Mouse (Mus musculus): ENCODE results near the gene Emx1.

The Emx1 gene

GRCm38 (mm10) chr6:85230762-85231161 is 43.5 kb downstream of the Emx1 start:
- no peak for DNase-seq (ENCODE audit: low spot score in 2 of 2)

DNA sequence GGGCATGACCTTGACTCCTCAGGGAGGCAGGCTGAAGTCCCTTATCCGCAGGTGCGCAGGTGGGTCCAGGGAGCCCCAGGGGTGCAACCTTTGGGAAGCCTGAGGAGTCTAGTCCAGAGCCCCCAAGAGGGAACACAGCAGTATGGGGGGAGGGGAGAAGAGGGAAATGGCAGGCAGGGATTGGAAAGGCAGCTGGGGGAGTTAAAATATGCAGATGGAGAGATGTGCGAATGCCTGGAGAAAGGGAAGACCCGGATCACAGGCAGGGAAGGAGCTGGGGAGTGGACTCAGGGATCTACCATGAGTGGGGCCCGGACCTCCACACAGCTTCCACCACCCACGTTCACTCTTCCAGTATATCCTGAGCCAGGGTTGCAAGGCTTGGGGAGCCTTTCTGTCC is 44.2 kb downstream of the Emx1 start:
- no peak for DNase-seq (ENCODE audit: low spot score in 2 of 2)

GRCm38 (mm10) chr6:85232045-85232444 is 44.8 kb downstream of the Emx1 start:
- no peak for DNase-seq (ENCODE audit: low spot score in 2 of 2)

- DNase-seq (ENCODE audit: low spot score in 2 of 2): no peak
Measured at GRCm38 (mm10) chr6:85232836-85233623, 45.8 kb downstream of the Emx1 start.

GRCm38 (mm10) chr6:85234796-85235195 is 47.6 kb downstream of the Emx1 start:
- DNase-seq (ENCODE audit: low spot score in 2 of 2): no peak

- DNase-seq (ENCODE audit: low spot score in 2 of 2): peak in 1 of 2 experiments; percentile 48
Measured at GRCm38 (mm10) chr6:85237001-85237400, 49.8 kb downstream of the Emx1 start.

- peak in 1 of 2 experiments; percentile 29 for DNase-seq (ENCODE audit: low spot score in 2 of 2)
Measured at GRCm38 (mm10) chr6:85237595-85238337, 50.5 kb downstream of the Emx1 start.

GRCm38 (mm10) chr6:85239044-85239489 is 51.8 kb downstream of the Emx1 start:
- peak; percentile 54 to 63 for DNase-seq (ENCODE audit: low spot score in 2 of 2)

DNA sequence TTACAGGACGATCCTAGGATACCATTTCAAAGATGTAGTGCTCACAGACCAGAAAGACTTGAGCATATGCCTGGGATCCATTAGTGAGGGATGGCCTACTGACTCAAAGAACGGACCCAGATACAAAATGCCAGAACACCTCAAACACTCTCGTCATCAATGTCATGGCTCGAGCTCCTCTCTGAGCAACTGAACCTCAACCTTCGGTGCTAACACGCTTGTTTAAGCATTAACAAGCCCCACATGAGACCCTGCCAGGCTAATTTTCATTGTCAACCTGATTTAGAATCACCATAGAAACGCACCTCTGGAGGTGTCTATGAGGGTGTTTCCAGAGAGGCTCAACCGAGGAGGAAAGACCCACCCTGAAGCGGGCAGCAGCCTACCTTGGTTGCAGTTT is 62.6 kb downstream of the Emx1 start:
- no peak for DNase-seq (ENCODE audit: low spot score in 2 of 2)

DNA sequence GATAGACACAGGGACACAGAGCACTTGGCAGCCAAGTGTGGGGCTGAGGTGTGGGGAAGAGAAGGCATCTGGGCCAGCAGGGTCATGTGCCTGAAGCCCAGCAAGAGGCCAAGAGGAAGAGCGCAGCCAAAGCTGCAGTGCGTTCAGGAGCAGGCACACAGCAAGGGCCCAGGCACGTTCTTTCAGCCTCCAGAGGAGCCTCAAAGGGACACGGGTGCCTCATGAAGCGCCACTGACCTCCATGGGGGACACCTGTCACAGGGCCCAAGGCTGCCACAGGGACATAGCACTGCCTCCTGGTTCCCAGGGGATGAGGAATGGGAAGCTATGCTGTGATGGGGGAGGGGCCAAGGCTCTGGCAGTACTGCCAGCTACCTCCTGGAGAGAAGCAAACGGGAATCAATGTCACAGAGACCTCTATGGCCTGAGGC is 63.6 kb downstream of the Emx1 start:
- DNase-seq (ENCODE audit: low spot score in 2 of 2): no peak

GRCm38 (mm10) chr6:85252251-85253058 is 65.2 kb downstream of the Emx1 start:
- DNase-seq (ENCODE audit: low spot score in 2 of 2): no peak

GRCm38 (mm10) chr6:85253275-85253674 is 66.0 kb downstream of the Emx1 start:
- no peak for DNase-seq (ENCODE audit: low spot score in 2 of 2)
